Mouse (Mus musculus) megakaryocyte-erythroid progenitor cell, adult 5-6 weeks (primary cell): ENCODE data around the gene Traf3ip3. TPM values are rescaled to one million over a fixed set of nuclear protein-coding genes. Genes with fewer than 3 reads are reported as not detected.
A peak's percentile ranks its signal among the peaks of the same experiment; 100 is the strongest.

Experiments used
- ATAC-seq: replicated peaks from 2 replicates; pipeline ENCODE4 v1.8.0; 2016; ENCODE audit warnings: mild to moderate bottlenecking, inconsistent platforms; ENCODE audit not compliant: severe bottlenecking, poor library complexity, low FRiP score, low TSS enrichment
- total RNA-seq, 2 experiments: library from RNA; stranded (forward) in 1 of 2; stranded (reverse) in 1 of 2; fragments of 200-1000, 215-1000 nt in 1 of 2; fragments of >200 nt in 1 of 2; fragmentation: Nextera tagmentation in 1 of 2; gene quantifications; 2 replicates each; pipeline ENCODE4 v1.2.3; 2014 to 2017

The Traf3ip3 gene
- total RNA-seq, 2 experiments from 2014 or later: 2.8 to 16.3 TPM

DNA sequence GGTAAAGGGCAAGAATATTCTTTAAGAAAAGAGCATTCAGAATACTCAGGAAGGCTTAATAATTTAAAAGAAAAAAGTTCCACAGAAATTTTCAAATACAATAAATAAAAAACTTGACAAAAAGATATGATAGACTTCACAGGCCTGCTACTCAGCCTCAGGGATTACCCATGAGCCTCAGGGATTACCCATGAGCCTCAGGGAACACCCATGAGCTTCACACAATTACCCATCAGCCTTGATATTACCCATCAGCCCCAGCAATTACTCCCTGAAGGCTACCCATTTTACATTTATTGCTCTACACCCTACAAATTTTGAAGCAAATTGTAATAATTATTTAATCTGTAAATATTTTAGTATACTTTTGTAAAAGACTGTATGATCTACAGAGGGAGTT lies 69.1 kb downstream of the Traf3ip3 start:
- no peak for ATAC-seq

- ATAC-seq: no peak
Observed at GRCm38 (mm10) chr1:193131311-193131948, 70.1 kb downstream of the Traf3ip3 start.

GRCm38 (mm10) chr1:193130839-193131238 lies 70.7 kb downstream of the Traf3ip3 start:
- ATAC-seq: no peak

GRCm38 (mm10) chr1:193130456-193130825 lies 71.1 kb downstream of the Traf3ip3 start:
- peak; percentile 54 for ATAC-seq

DNA sequence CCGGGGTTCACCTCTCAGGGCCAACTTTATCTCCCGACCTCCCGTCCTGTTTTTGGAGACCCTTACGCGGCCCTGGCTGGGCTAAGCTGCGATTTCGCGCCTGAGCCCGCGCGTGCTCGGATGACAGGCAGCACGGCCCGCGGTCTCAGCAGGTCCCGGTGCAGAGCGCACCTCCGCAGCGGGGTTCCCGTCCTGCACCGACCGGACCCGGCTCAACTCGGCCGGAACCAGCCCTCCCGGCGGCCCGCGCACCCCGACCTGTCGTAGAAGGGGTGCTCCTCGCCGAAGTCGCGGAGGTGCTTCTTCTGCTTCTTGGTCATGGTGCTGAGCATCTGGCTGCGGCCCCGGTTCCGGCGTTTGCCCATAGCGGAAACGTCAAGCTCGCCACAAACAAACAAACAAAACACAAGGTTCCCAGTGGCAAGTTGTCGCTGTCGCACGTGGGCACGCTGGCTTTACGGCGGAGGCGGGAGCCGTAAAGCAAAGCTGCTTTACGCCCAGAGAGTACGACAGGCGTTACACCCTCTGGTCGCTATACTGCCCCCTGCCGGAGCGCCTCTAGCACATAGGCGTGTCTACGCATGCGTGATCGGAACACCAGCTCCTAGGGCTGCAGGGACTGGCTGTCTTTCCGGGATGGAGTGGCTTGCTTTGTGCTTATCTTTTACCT lies 71.6 kb downstream of the Traf3ip3 start, which contains the start of gene Diexf:
Gene Diexf (minus strand): TSS at position 487 of the 670 bp plus-strand sequence.
- peak; percentile 92 for ATAC-seq

- no peak for ATAC-seq
Observed at GRCm38 (mm10) chr1:193129321-193129720, 72.2 kb downstream of the Traf3ip3 start.

DNA sequence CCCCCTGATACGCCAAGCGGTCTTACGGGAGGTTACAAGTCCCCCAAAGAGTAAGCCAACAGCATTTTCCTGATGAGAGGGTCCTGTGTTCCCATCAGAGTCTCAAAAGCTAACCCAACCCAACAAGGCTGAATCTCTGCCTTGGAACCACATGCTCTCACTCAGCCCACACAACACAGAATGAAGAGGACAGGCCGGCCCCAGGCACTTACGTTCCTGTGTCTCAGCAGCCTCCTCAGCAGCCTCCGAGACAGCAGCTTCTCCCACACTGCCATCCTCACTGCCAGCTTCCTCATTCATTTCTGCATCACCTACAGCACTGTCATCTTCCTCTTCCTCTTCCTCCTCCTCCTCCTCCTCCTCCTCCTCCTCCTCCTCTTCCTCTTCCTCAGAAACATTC lies 73.4 kb downstream of the Traf3ip3 start:
- ATAC-seq: no peak

DNA sequence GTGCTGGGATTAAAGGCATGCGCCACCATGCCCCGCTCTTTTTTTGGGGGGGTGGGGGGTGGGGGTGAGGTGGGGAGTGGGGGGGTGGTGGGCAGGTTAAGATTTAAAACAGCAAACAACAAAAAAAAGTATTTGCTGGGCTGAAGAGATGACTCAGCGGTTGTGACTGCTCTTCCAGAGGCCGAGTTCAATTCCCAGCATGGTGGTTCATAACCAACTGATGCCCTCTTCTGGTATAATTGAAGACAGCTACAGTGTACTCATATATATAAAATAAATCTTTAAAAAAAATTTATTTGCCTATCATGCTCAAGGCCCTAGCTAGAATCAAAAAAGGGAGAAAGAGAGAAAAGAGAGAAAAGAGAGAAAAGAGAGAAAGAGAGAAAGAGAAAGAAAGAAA lies 75.7 kb downstream of the Traf3ip3 start:
- ATAC-seq: no peak

Other genes starting within 250 kb of the Traf3ip3 start
- not detected in 2 replicates for gene Syt14, start 165.9 kb downstream of the Traf3ip3 start, total RNA-seq (2014; fragmentation: Nextera tagmentation)
- gene Syt14, start 165.9 kb downstream of the Traf3ip3 start, total RNA-seq (2017): not detected in 2 replicates
- gene Diexf, start 71.4 kb downstream of the Traf3ip3 start, total RNA-seq (2014; fragmentation: Nextera tagmentation): 20.6 and 27.2 TPM in 2 replicates
- 15.5 and 39.4 TPM in 2 replicates for gene Diexf, start 71.4 kb downstream of the Traf3ip3 start, total RNA-seq (2017)
- gene Irf6, start 48.6 kb downstream of the Traf3ip3 start, total RNA-seq (2014; fragmentation: Nextera tagmentation): 1.0 TPM in 1 of 2 replicates, not detected in the other
- gene Irf6, start 48.6 kb downstream of the Traf3ip3 start, total RNA-seq (2017): 0.19 and 0.50 TPM in 2 replicates
- 6.6 and 6.9 TPM in 2 replicates for gene A130010J15Rik, start 33.7 kb downstream of the Traf3ip3 start, total RNA-seq (2014; fragmentation: Nextera tagmentation)
- 12.0 and 13.1 TPM in 2 replicates for gene A130010J15Rik, start 33.7 kb downstream of the Traf3ip3 start, total RNA-seq (2017)
- gene Lamb3, start 6.0 kb upstream of the Traf3ip3 start, total RNA-seq (2014; fragmentation: Nextera tagmentation): 0.42 TPM in 1 of 2 replicates, not detected in the other
- not detected in 2 replicates for gene Lamb3, start 6.0 kb upstream of the Traf3ip3 start, total RNA-seq (2017)
- gene Hsd11b1, start 62.4 kb upstream of the Traf3ip3 start, total RNA-seq (2014; fragmentation: Nextera tagmentation): not detected in 2 replicates
- gene Hsd11b1, start 62.4 kb upstream of the Traf3ip3 start, total RNA-seq (2017): 0.91 TPM in 1 of 2 replicates, not detected in the other
- 1.2 TPM in 1 of 2 replicates, not detected in the other for gene G0s2, start 71.5 kb upstream of the Traf3ip3 start, total RNA-seq (2014; fragmentation: Nextera tagmentation)
- gene G0s2, start 71.5 kb upstream of the Traf3ip3 start, total RNA-seq (2017): not detected in 2 replicates
- not detected in 2 replicates for gene Camk1g, start 168.6 kb upstream of the Traf3ip3 start, total RNA-seq (2014; fragmentation: Nextera tagmentation)
- gene Camk1g, start 168.6 kb upstream of the Traf3ip3 start, total RNA-seq (2017): not detected in 2 replicates